Mouse (Mus musculus) telencephalon, adult 2 months (tissue): ENCODE data around the gene Gm7682.
"Not testable (repeated sequence)": the region's sequence is repeated elsewhere in the genome, so short reads cannot be mapped to it uniquely, and the experiment has no call there.

Source experiments
- DNase-seq: peaks from one replicate; pipeline ENCODE4 v3.0.0-alpha.2; 2011; ENCODE audit warnings: low read depth, low spot score

Gene Gm7682

GRCm38 (mm10) chr5:94445484-94445883 is at the start of gene Gm7682:
Gene Gm7682, plus strand, starts transcription at chr5:94445784.
- not testable (repeated sequence) for DNase-seq
